Mouse (Mus musculus) erythroblast, embryonic 14.5 days (primary cell): ENCODE measurements around the gene Zfyve19.

Experiments used
- GATA1 ChIP-seq: IDR thresholded peaks from 2 replicates; pipeline ENCODE4 v1.6.1; 2012; ENCODE audit warnings: low read length, inconsistent platforms, mixed read lengths
- TAL1 ChIP-seq: IDR thresholded peaks from 3 replicates; pipeline ENCODE4 v1.6.1; 2012; ENCODE audit warnings: low read length, inconsistent platforms, mixed read lengths

DNA sequence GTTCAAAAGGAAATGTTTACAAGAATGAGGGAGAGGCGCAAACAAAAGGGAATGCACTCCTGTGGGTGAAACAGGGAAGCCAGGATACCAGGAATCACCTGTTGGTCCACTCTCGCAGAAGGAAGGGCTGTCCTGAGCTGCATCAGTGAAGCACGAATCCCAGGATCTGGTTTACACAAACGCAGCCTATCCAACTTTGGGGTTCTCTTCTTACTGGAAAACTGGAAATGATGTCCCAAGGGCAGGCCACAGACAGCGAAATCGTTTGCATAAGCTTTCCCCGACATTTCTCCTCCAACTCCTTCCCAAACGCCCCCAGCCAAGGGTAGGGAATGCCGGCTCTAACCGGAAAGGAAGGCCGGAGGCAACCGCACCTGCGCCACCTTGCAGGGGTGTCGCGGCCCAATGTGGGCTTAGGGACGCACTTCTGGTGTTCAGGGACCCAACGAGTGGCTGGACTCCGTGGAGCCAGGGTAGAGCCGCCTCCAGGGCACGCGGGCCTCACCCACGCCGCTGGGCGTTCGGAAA, 28.3 kb downstream of the Zfyve19 start:
- TF ChIP-seq GATA1 (no peak), TAL1 (no peak)
